Mouse (Mus musculus) kidney, embryonic 16.5 days (tissue): ENCODE measurements around the gene Prdm1. TPM values are rescaled to one million over a fixed set of nuclear protein-coding genes. Genes with fewer than 3 reads are reported as not detected.

ENCODE experiments used
- ATAC-seq: fragments of 200-750 bp; cut with Nextera tagmentation; 2 replicates; pipeline ENCODE4 v1.8.0; 2017; ENCODE audit warnings: moderate TSS enrichment; ENCODE audit not compliant: low FRiP score, low TSS enrichment
- H3K27ac ChIP-seq: fragments of 300-500 bp; sonication (generic); 2 replicates; pipeline ENCODE4 v1.5.1; 2014; ENCODE audit warnings: low read length
- H3K27me3 ChIP-seq: fragments of 300-500 bp; sonication (generic); 2 replicates; pipeline ENCODE4 v1.6.1; 2014; ENCODE audit warnings: low read length, control low read depth, mixed read lengths; ENCODE audit not compliant: insufficient read depth
- H3K36me3 ChIP-seq: fragments of 300-500 bp; sonication (generic); 2 replicates; pipeline ENCODE4 v1.6.1; 2014; ENCODE audit warnings: low read length, control low read depth, mixed read lengths; ENCODE audit not compliant: insufficient read depth
- H3K4me1 ChIP-seq: fragments of 300-500 bp; sonication (generic); 2 replicates; pipeline ENCODE4 v1.6.1; 2014; ENCODE audit warnings: low read length, control low read depth, mixed read lengths; ENCODE audit not compliant: insufficient read depth
- H3K4me2 ChIP-seq: fragments of 300-500 bp; sonication (generic); replicated peaks from 2 replicates; pipeline ENCODE4 v1.6.1; 2014; ENCODE audit warnings: low read depth, low read length
- H3K4me3 ChIP-seq: fragments of 300-500 bp; sonication (generic); 2 replicates; pipeline ENCODE4 v1.5.1; 2014; ENCODE audit warnings: mild to moderate bottlenecking, low read length
- H3K9ac ChIP-seq: fragments of 300-500 bp; sonication (generic); replicated peaks from 2 replicates; pipeline ENCODE4 v1.6.1; 2014; ENCODE audit warnings: low read length
- H3K9me3 ChIP-seq: fragments of 300-500 bp; sonication (generic); 2 replicates; pipeline ENCODE4 v1.6.1; 2016; ENCODE audit warnings: low read length, control low read depth
- WGBS: fragments of 180-500 bp; shearing (Covaris S2); extraction: QIAGEN DNeasy Blood & Tissue Kit; methylation state at CpG from one replicate; pipeline ENCODE4 v1.1.7; 2014; 5-methylcytosine and 5-hydroxymethylcytosine counted together
- polyA plus RNA-seq: library from polyadenylated mRNA; unstranded; fragments of >200 nt; fragmentation: Nextera tagmentation; extraction: Ambion mirVana; gene quantifications from 2 replicates; pipeline ENCODE4 v1.2.1, GENCODE M21; 2015

Prdm1 gene
- polyA plus RNA-seq, 1 experiment from 2014 or later = 2.9 TPM

GRCm38 (mm10) chr10:44450835-44451234 lies 77.5 kb downstream of the Prdm1 start:
- Histone ChIP-seq H3K27me3 (peaks cover 15% of the 10 kb centered on the region), H3K4me1 (peaks cover 9% of the 10 kb centered on the region), H3K4me3 (no peak overlapping the region), H3K4me2 (no peak overlapping the region), H3K36me3 (no peaks in the 10 kb centered on the region), H3K27ac (no peak overlapping the region), H3K9me3 (no peaks in the 10 kb centered on the region), H3K9ac (no peak overlapping the region)
- no peak for ATAC-seq
- 73% methylated on average over 2 of the region's 2 CpGs for WGBS

- H3K4me2 ChIP-seq = no peak overlapping the region
- peaks cover 7% of the 10 kb centered on the region; the same call in 1 of the 2 replicates for H3K27me3 ChIP-seq
- peaks cover 9% of the 10 kb centered on the region for H3K4me1 ChIP-seq
- no peak overlapping the region for H3K27ac ChIP-seq
- no peak overlapping the region for H3K9ac ChIP-seq
- H3K36me3 ChIP-seq = no peaks in the 10 kb centered on the region
- H3K9me3 ChIP-seq = no peaks in the 10 kb centered on the region
- no peak for ATAC-seq
- 81% methylated on average over 13 of the region's 13 CpGs for whole genome bisulfite sequencing
- H3K4me3 ChIP-seq = no peak overlapping the region
Measured at GRCm38 (mm10) chr10:44450108-44450507, 78.2 kb downstream of the Prdm1 start.

GRCm38 (mm10) chr10:44449666-44450065 lies 78.6 kb downstream of the Prdm1 start:
- 0 out of 2 replicates have a peak, but pooled peaks cover 4% of the 10 kb centered on the region for H3K27me3 ChIP-seq
- H3K9ac ChIP-seq = no peak overlapping the region
- no peak overlapping the region for H3K4me3 ChIP-seq
- WGBS = 71% methylated on average over 5 of the region's 5 CpGs
- peaks cover 9% of the 10 kb centered on the region for H3K4me1 ChIP-seq
- no peak overlapping the region for H3K4me2 ChIP-seq
- no peak for ATAC-seq
- no peak overlapping the region for H3K27ac ChIP-seq
- H3K9me3 ChIP-seq = no peaks in the 10 kb centered on the region
- no peaks in the 10 kb centered on the region for H3K36me3 ChIP-seq

GRCm38 (mm10) chr10:44448165-44448564 lies 80.1 kb downstream of the Prdm1 start:
- Histone ChIP-seq H3K27me3 (no peaks in the 10 kb centered on the region), H3K4me3 (peak overlapping the region; percentile 1; the same call in 1 of the 2 replicates), H3K4me2 (peak overlapping the region; percentile 36), H3K36me3 (no peaks in the 10 kb centered on the region), H3K27ac (no peak overlapping the region), H3K9me3 (no peaks in the 10 kb centered on the region), H3K4me1 (peaks cover 9% of the 10 kb centered on the region), H3K9ac (no peak overlapping the region)
- ATAC-seq = no peak
- 31% methylated on average over 12 of the region's 12 CpGs for WGBS

GRCm38 (mm10) chr10:44447406-44448139 lies 80.7 kb downstream of the Prdm1 start:
- 0 out of 2 replicates have a peak, but pooled peaks have one; percentile 19 for ATAC-seq
- no peak overlapping the region for H3K4me3 ChIP-seq

GRCm38 (mm10) chr10:44447001-44447400 lies 81.3 kb downstream of the Prdm1 start:
- ATAC-seq = no peak
- no peak overlapping the region for H3K4me2 ChIP-seq

More at GRCm38 (mm10) chr10:44447406-44448139, 80.7 kb downstream of the Prdm1 start:
- WGBS = 84% methylated on average over 14 of the region's 14 CpGs
- Histone ChIP-seq H3K27me3 (no peaks in the 10 kb centered on the region), H3K9me3 (no peaks in the 10 kb centered on the region), H3K9ac (no peak overlapping the region), H3K4me2 (peak overlapping the region; percentile 36), H3K36me3 (no peaks in the 10 kb centered on the region), H3K4me1 (peaks cover 9% of the 10 kb centered on the region), H3K27ac (no peak overlapping the region)

GRCm38 (mm10) chr10:44444415-44444814 lies 83.9 kb downstream of the Prdm1 start:
- Histone ChIP-seq H3K27ac (no peak overlapping the region), H3K4me2 (no peak overlapping the region), H3K36me3 (no peaks in the 10 kb centered on the region), H3K9ac (no peak overlapping the region), H3K27me3 (no peaks in the 10 kb centered on the region), H3K9me3 (no peaks in the 10 kb centered on the region), H3K4me3 (no peak overlapping the region), H3K4me1 (peaks cover 9% of the 10 kb centered on the region)
- no peak for ATAC-seq
- 84% methylated on average over 4 of the region's 4 CpGs for WGBS

More at GRCm38 (mm10) chr10:44447001-44447400, 81.3 kb downstream of the Prdm1 start:
- 92% methylated on average over 10 of the region's 10 CpGs for WGBS
- no peak overlapping the region for H3K27ac ChIP-seq
- peaks cover 9% of the 10 kb centered on the region for H3K4me1 ChIP-seq
- H3K9ac ChIP-seq = no peak overlapping the region
- no peaks in the 10 kb centered on the region for H3K27me3 ChIP-seq
- no peaks in the 10 kb centered on the region for H3K9me3 ChIP-seq
- no peak overlapping the region for H3K4me3 ChIP-seq
- H3K36me3 ChIP-seq = no peaks in the 10 kb centered on the region

- WGBS = 84% methylated on average over 12 of the region's 12 CpGs
- Histone ChIP-seq H3K9ac (no peak overlapping the region), H3K27me3 (no peaks in the 10 kb centered on the region), H3K9me3 (no peaks in the 10 kb centered on the region), H3K4me3 (no peak overlapping the region), H3K27ac (no peak overlapping the region), H3K36me3 (no peaks in the 10 kb centered on the region), H3K4me2 (no peak overlapping the region), H3K4me1 (peaks cover 9% of the 10 kb centered on the region)
- ATAC-seq = no peak
Measured at GRCm38 (mm10) chr10:44443696-44444095, 84.6 kb downstream of the Prdm1 start.

GRCm38 (mm10) chr10:44439732-44440131 lies 88.6 kb downstream of the Prdm1 start:
- no peak overlapping the region for H3K9ac ChIP-seq
- no peak for ATAC-seq
- no peak overlapping the region for H3K27ac ChIP-seq
- no peaks in the 10 kb centered on the region for H3K4me1 ChIP-seq
- no peak overlapping the region for H3K4me3 ChIP-seq
- no peaks in the 10 kb centered on the region for H3K9me3 ChIP-seq
- H3K4me2 ChIP-seq = no peak overlapping the region
- 85% methylated on average over 11 of the region's 11 CpGs for WGBS
- no peaks in the 10 kb centered on the region for H3K27me3 ChIP-seq
- H3K36me3 ChIP-seq = no peaks in the 10 kb centered on the region

- ATAC-seq = no peak
- H3K4me3 ChIP-seq = no peak overlapping the region
- no peak overlapping the region for H3K9ac ChIP-seq
- no peaks in the 10 kb centered on the region for H3K27me3 ChIP-seq
- no peak overlapping the region for H3K4me2 ChIP-seq
- H3K9me3 ChIP-seq = no peaks in the 10 kb centered on the region
- 68% methylated on average over 1 of the region's 1 CpGs for WGBS
- H3K36me3 ChIP-seq = no peaks in the 10 kb centered on the region
- H3K4me1 ChIP-seq = no peaks in the 10 kb centered on the region
- H3K27ac ChIP-seq = no peak overlapping the region
Measured at GRCm38 (mm10) chr10:44437614-44438013, 90.7 kb downstream of the Prdm1 start.
